Mouse (Mus musculus) embryonic fibroblast, embryonic 13.5 days (primary cell): ENCODE measurements around the gene Wdr77.

Experiments used
- CTCF ChIP-seq: IDR thresholded peaks from 2 replicates; pipeline ENCODE4 v1.5.1; 2011; ENCODE audit warnings: mild to moderate bottlenecking, control low read depth, low read length, moderate library complexity, borderline replicate concordance; ENCODE audit not compliant: insufficient read depth
- POLR2A ChIP-seq: IDR thresholded peaks from 2 replicates; pipeline ENCODE4 v1.6.1; 2011; ENCODE audit warnings: low read depth, mild to moderate bottlenecking, control low read depth, low read length, moderate library complexity

DNA sequence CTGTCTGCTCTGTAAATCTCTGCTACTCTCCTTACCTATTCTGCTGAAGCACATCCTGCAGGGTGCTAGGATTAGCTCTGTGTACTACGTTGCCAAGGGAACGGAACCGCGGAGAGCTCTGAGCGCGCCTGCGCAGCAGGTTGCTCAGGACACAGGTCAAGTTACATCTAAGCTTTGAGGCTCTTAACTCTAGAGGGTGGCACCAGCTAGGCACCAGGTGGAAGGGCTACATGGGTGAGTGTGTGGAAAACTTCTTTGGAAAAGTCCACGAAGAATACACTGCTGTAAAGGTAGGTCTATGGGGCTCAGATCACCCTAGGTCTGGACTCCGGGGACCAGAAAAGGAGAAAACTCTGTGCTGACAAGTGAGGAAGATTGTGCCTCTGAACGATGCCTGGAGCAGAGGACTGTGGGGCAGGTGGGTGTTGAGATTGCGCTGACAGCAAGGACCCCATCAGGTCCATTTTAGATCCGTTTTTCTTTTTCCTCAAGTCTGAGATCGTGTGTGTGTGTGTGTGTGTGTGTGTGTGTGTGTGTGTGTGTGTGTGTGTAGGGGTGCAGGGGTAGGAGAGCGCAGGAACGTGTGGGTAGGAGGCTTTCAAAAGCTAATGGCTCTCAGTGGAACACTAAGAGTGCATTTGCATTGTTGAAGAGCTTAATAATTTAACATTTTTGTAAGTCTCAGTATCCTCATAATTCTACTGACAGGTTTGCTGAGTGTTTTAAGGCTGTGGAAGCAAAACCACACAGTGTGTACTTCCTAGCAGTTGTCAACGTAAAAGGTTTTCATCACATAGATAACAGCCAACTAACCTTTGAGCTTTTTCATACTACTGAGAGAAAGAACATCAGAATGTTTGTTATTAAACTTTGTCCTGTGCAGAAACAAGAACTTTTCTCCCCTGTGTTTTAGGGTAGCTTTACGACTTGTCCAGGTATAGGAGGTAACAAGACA lies 42.5 kb downstream of the Wdr77 start:
- TF ChIP-seq CTCF (no peak), POLR2A (no peak)
